Comparison of ENCODE assay signal across 13 mouse cellular contexts in genomic region chr8:119784141-119784574, GRCm38 (mm10). TPM values are rescaled to one million over a fixed set of nuclear protein-coding genes. Genes with fewer than 3 reads are reported as not detected.
DNase-seq lines count a peak whose midpoint lies in the region; ATAC-seq lines count a peak whose summit lies in the region.
"Had no signal": no experiment of that assay in that cellular context is flagged by ENCODE, and none has a peak within 500 bp of the region (broad histone marks: within the 10 kb centered on the region; RNA-seq: fewer than 3 reads in every experiment).

No protein-coding gene starts in this region.

- H3K27me3 ChIP-seq in heart, embryonic 13.5 days (replicated peaks): peaks cover 36% of the 10 kb centered on the region

- no peaks in the 10 kb centered on the region for H3K36me3 ChIP-seq in heart, embryonic 13.5 days
- H3K36me3 ChIP-seq: midbrain, embryonic 12.5 days had no signal

- H3K9me3 ChIP-seq in heart, embryonic 13.5 days: no peaks in the 10 kb centered on the region
- H3K9me3 ChIP-seq: midbrain, embryonic 12.5 days had no signal

- no peak for ATAC-seq in heart, embryonic 13.5 days (ENCODE audit: extremely low read depth, insufficient number of reproducible peaks, low FRiP score, low TSS enrichment)
- peak; percentile 75 for ATAC-seq in granulocyte monocyte progenitor cell, adult 5-6 weeks (replicated peaks; ENCODE audit: poor library complexity, severe bottlenecking)
- ATAC-seq: forebrain, postnatal 0 days; intestine, postnatal 0 days had no signal

- H3K4me3 ChIP-seq in heart, embryonic 13.5 days: no peak overlapping the region
- H3K4me3 ChIP-seq: midbrain, embryonic 12.5 days had no signal

- no peak overlapping the region for H3K27ac ChIP-seq in heart, embryonic 13.5 days (replicated peaks)
- H3K27ac ChIP-seq: midbrain, embryonic 12.5 days had no signal

- 46% methylated on average over 9 of the region's 9 CpGs for WGBS in heart, embryonic 13.5 days

- peaks cover 12% of the 10 kb centered on the region for H3K4me1 ChIP-seq in heart, embryonic 13.5 days

- no peak for DNase-seq in heart, postnatal 4 days
- DNase-seq in A20 (ENCODE audit: low read depth, low spot score): peak; percentile 94
- peak; percentile 56 for DNase-seq in spleen, adult 12 weeks (ENCODE audit: low spot score)
- no peak for DNase-seq in cerebellum, postnatal 4 days (ENCODE audit: low spot score in 2 of 2)
- no peak for DNase-seq in ovary, postnatal 36 days (ENCODE audit: low spot score)
- DNase-seq in ovary, postnatal 14 days (ENCODE audit: low spot score): no peak
- DNase-seq: adrenal gland, postnatal 10 days; forebrain, postnatal 0 days; right cerebral cortex, postnatal 4 days had no signal

- H3K4me2 ChIP-seq in heart, embryonic 13.5 days: no peak overlapping the region
- H3K4me2 ChIP-seq: midbrain, embryonic 12.5 days had no signal

- peak overlapping the region; percentile 28 for H3K9ac ChIP-seq in heart, embryonic 13.5 days
- H3K9ac ChIP-seq: forebrain, postnatal 0 days; midbrain, embryonic 12.5 days had no signal

RNA-seq across cellular contexts. Expression of gene Tldc1, which starts 5.9 kb away (rescaled TPM):
- 14.3 and 14.6 TPM in 2 replicates for polyA plus RNA-seq in heart, embryonic 13.5 days (2015; fragmentation: Nextera tagmentation; extraction: Ambion mirVana)
- 1 to 10 TPM; 9.0 to 9.2 TPM for total RNA-seq in heart, postnatal 4 days (2021)
- 7.5 and 11.2 TPM in 2 replicates for total RNA-seq in granulocyte monocyte progenitor cell, adult 5-6 weeks (2014; fragmentation: Nextera tagmentation)
- total RNA-seq in granulocyte monocyte progenitor cell, adult 5-6 weeks (2017): 2.2 and 3.9 TPM in 2 replicates

RNA-seq across cellular contexts. Expression of gene Cotl1, which starts 56.2 kb away (rescaled TPM):
- 40.2 and 51.4 TPM in 2 replicates for polyA plus RNA-seq in heart, embryonic 13.5 days (2015; fragmentation: Nextera tagmentation; extraction: Ambion mirVana)
- total RNA-seq in heart, postnatal 4 days (2021): 10 to 100 TPM; 51.5 to 56.0 TPM
- 136 and 152 TPM in 2 replicates for total RNA-seq in granulocyte monocyte progenitor cell, adult 5-6 weeks (2014; fragmentation: Nextera tagmentation)
- total RNA-seq in granulocyte monocyte progenitor cell, adult 5-6 weeks (2017): 127 and 150 TPM in 2 replicates

Comparison
In these comparisons a context has a peak if more than half of its experiments do, and no peak if none do; other contexts are left out.
1. DNase-seq: peak in A20 (single experiment) and spleen, adult 12 weeks (single experiment); none in heart, postnatal 4 days (single experiment), cerebellum, postnatal 4 days (0 of 2), ovary, postnatal 36 days (single experiment) and ovary, postnatal 14 days (single experiment).